Mouse (Mus musculus): Measurements from ENCODE around the gene Spsb2. TPM values are rescaled to one million over a fixed set of nuclear protein-coding genes. Genes with fewer than 3 reads are reported as not detected.

Spsb2 gene
- 5.3 and 11.0 TPM in 2 replicates for total RNA-seq (2017)

DNA sequence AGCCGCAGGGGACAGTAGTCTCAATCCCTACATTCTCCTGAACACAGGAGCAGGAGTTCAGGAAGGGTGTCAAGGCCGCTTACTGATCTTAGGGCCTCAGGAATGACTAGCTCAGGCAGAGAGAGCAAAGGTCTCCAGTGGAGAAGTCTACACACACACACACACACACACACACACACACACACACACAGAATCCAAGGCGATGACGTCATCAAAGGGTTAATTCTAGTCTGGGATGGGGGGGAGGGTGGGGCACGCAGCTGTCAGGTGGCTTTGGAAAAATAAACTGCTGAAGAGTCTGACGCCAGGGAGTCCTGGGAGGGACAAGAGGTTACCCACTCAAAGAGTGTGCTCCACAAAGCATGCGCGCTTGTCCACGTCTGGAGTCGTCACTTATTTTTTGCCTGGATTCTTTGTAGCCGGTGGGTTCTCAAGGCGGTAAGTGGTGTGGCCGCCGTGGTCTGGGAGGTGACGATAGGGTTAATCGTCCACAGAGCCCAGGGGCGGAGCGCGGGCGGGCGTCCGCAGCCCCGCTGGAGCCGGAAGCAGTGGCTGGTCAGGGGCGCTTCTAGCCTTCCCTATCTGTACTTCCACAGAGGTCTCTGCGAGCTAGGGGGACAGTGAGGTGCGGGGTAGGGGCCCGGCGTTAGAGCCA, at the start of gene Spsb2:
TSS of gene Spsb2 (plus strand) at position 304 of the 655 bp plus-strand sequence.
- peak in 1 of 2 experiments; percentile 26; a peak in 2 of 4 replicates for ATAC-seq (replicated peaks in 1 of 2; ENCODE audit: insufficient read depth in 1 of 2, low FRiP score in 2 of 2, low TSS enrichment in 1 of 2, low read depth in 1 of 2, poor library complexity in 2 of 2, severe bottlenecking in 2 of 2)

GRCm38 (mm10) chr6:124758849-124759232, 49.6 kb upstream of the Spsb2 start:
- ATAC-seq (replicated peaks in 1 of 2; ENCODE audit: insufficient read depth in 1 of 2, low FRiP score in 2 of 2, low TSS enrichment in 1 of 2, low read depth in 1 of 2, poor library complexity in 2 of 2, severe bottlenecking in 2 of 2) = no peak

DNA sequence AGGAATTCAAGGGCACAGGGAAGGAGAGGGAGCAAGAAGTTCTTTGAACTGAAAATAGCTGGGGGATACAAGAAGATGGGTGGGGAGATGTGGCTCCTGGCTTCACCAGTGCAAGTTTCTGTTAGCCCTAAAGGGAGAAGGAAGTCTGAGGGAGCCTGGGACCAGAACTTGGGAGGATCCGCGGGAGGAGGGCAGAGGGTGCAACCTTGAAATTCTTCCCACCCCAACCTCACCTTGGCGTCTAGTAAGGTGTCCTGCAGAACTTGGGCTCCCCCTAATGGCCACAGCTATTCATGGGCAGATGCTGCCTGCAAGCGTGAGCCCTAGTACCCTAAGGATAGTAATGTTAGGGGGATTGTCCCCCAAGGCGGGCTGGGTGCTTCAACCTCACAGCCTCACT, 49.2 kb upstream of the Spsb2 start:
- peak; percentile 81 to 82 for ATAC-seq (replicated peaks in 1 of 2; ENCODE audit: insufficient read depth in 1 of 2, low FRiP score in 2 of 2, low TSS enrichment in 1 of 2, low read depth in 1 of 2, poor library complexity in 2 of 2, severe bottlenecking in 2 of 2)

GRCm38 (mm10) chr6:124765951-124766350, 42.5 kb upstream of the Spsb2 start:
- no peak for ATAC-seq (replicated peaks in 1 of 2; ENCODE audit: insufficient read depth in 1 of 2, low FRiP score in 2 of 2, low TSS enrichment in 1 of 2, low read depth in 1 of 2, poor library complexity in 2 of 2, severe bottlenecking in 2 of 2)

GRCm38 (mm10) chr6:124767536-124767919, 40.9 kb upstream of the Spsb2 start:
- ATAC-seq (replicated peaks in 1 of 2; ENCODE audit: insufficient read depth in 1 of 2, low FRiP score in 2 of 2, low TSS enrichment in 1 of 2, low read depth in 1 of 2, poor library complexity in 2 of 2, severe bottlenecking in 2 of 2) = no peak

GRCm38 (mm10) chr6:124767920-124768703, 40.3 kb upstream of the Spsb2 start:
- ATAC-seq (replicated peaks in 1 of 2; ENCODE audit: insufficient read depth in 1 of 2, low FRiP score in 2 of 2, low TSS enrichment in 1 of 2, low read depth in 1 of 2, poor library complexity in 2 of 2, severe bottlenecking in 2 of 2) = 0 out of 4 replicates have a peak, but pooled peaks of 1 of the 2 experiments have one; percentile 8

- ATAC-seq (replicated peaks in 1 of 2; ENCODE audit: insufficient read depth in 1 of 2, low FRiP score in 2 of 2, low TSS enrichment in 1 of 2, low read depth in 1 of 2, poor library complexity in 2 of 2, severe bottlenecking in 2 of 2) = peak; percentile 47 to 74
Measured at GRCm38 (mm10) chr6:124768704-124769044, 39.8 kb upstream of the Spsb2 start.

DNA sequence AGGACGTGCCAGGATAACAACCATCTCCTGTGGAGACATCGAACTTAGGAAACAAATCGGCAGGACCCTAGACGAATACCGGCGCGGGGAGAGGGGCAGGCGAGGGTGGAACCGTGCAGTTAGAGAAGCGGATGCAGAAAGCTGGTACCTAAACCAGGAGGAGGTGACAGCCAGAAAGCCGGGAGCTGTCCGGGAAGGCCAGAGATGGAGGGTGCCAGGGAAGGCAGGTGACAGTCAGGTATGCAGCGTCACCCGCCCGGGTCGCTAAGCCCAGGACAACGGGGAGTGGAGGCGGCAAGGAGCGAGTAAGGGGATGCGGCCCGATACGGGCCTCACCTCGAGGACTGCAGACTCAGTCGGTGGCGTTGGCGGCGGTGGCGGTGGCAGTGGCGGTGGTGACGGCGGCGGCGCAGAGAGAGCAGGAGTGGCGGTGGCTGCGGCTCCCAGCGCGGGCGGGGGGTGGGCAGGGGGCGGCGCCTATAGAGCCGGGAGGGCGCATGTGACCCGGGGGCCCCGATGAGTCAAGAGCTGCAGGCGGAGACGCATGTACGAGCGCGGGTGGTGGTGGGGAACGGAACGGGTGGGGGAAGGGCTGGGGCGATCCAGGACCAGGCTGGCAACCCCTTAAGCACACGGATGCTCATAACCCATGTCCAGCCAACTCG, 39.2 kb upstream of the Spsb2 start, which contains the start of gene Eno2:
TSS of gene Eno2 (minus strand) at position 573 of the 665 bp plus-strand sequence.
- peak; percentile 34 to 59; a peak in 3 of 4 replicates for ATAC-seq (replicated peaks in 1 of 2; ENCODE audit: insufficient read depth in 1 of 2, low FRiP score in 2 of 2, low TSS enrichment in 1 of 2, low read depth in 1 of 2, poor library complexity in 2 of 2, severe bottlenecking in 2 of 2)

- ATAC-seq (replicated peaks in 1 of 2; ENCODE audit: insufficient read depth in 1 of 2, low FRiP score in 2 of 2, low TSS enrichment in 1 of 2, low read depth in 1 of 2, poor library complexity in 2 of 2, severe bottlenecking in 2 of 2) = no peak
Measured at GRCm38 (mm10) chr6:124770013-124770412, 38.4 kb upstream of the Spsb2 start.

DNA sequence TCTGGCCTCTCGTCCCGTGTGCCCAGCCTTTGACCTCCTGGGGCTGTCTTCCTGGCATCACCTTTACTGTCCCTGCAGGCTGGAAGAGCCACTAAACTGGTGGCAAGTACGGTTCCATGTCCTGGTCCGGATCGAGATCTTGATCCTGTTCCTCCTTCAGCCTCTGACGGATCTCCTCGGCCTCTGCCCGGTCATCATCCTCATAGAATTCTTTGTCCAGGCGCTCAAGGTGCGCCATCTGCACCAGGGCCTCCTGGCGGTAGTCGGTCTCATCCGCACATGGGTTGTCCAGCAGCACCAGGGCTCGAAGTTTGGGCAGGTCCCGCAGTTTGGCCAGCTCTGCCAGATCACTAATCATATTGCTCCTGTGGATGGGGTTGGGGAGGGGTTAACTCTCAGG, 38.0 kb upstream of the Spsb2 start:
- ATAC-seq (replicated peaks in 1 of 2; ENCODE audit: insufficient read depth in 1 of 2, low FRiP score in 2 of 2, low TSS enrichment in 1 of 2, low read depth in 1 of 2, poor library complexity in 2 of 2, severe bottlenecking in 2 of 2) = no peak

DNA sequence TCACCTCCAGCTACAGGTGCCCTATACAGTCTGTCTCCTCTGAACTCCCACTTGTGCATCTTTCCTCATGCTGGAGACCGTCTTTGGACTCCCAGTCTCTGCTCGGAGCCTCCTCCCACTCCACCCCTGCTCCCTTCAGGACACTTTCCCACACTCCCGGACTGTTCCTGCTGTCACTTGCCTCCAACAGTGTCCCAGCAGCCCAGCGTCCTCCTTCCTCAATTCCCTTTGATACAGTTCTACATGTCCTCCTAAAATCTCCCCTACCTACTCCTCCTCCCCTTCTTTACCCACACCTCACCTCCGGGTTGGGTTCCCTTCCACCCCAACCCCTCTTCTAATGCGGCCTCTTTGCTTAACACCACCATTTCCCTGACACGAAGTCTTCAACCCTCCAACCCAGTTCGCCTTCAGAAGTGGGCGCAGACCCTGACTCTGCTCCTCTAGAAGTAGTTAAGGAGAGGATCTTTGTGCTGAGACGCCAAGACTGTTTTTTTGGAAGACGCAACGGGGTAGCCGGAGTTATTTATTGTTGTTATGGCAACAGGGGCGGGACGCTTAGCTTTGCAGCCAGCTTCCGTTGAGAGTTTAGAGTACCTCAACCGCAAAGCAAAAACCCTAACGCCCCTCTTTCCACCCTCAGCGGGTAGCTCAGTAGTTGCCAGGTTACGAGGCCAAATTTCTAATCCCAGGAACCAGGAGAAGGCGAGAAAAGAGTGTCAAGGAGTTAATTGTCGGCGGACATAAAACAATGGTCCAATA, 29.1 kb upstream of the Spsb2 start, which contains the start of gene Lrrc23:
TSS of gene Lrrc23 (minus strand) at position 506 of the 762 bp plus-strand sequence.
- ATAC-seq (replicated peaks in 1 of 2; ENCODE audit: insufficient read depth in 1 of 2, low FRiP score in 2 of 2, low TSS enrichment in 1 of 2, low read depth in 1 of 2, poor library complexity in 2 of 2, severe bottlenecking in 2 of 2) = peak; percentile 86 to 87

DNA sequence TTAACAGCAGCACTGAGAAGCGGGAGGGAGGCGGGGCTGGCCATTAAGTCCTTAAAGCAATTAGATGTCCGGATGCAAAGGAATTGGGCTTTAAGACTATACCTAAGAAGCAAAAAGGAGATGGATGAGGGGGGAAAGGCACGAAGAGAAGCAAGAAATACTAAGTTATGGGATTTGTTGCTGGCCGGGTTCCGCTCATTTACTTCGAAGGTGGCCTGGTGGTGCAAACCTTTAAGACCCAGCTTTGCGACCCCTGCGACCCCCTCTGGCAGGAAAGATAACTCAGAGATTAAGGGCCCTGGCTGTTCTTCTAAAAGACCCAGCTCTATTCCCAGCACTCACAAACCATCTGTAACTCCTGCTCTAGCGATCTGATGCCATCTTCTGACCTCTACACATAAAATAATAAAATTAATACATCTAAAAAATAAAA, 28.5 kb upstream of the Spsb2 start:
- ATAC-seq (replicated peaks in 1 of 2; ENCODE audit: insufficient read depth in 1 of 2, low FRiP score in 2 of 2, low TSS enrichment in 1 of 2, low read depth in 1 of 2, poor library complexity in 2 of 2, severe bottlenecking in 2 of 2) = no peak

- ATAC-seq (replicated peaks in 1 of 2; ENCODE audit: insufficient read depth in 1 of 2, low FRiP score in 2 of 2, low TSS enrichment in 1 of 2, low read depth in 1 of 2, poor library complexity in 2 of 2, severe bottlenecking in 2 of 2) = no peak
Measured at GRCm38 (mm10) chr6:124780917-124781316, 27.5 kb upstream of the Spsb2 start.

DNA sequence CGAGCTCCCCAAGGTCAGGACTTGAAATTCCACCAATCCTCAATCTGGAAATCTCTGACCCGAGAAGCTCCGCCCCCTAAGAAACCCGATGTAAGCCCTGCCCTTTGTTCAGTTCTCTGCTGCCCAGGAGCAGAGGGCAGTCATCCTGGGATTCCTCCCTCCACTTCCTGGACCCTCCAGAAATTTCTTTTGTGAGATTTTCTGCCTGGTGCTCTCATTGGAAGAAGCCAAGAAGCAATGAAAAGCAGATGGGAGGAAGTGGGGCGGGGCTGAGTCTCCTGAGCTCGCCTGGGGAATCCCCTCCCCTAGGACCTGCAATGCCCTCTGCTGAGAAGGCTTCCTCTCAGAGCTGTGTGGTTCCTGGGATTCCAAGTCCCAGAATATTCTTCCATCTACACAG, 26.0 kb upstream of the Spsb2 start:
- peak; percentile 37 to 44; a peak in 2 of 4 replicates for ATAC-seq (replicated peaks in 1 of 2; ENCODE audit: insufficient read depth in 1 of 2, low FRiP score in 2 of 2, low TSS enrichment in 1 of 2, low read depth in 1 of 2, poor library complexity in 2 of 2, severe bottlenecking in 2 of 2)

GRCm38 (mm10) chr6:124786756-124787420, 21.6 kb upstream of the Spsb2 start:
- peak; percentile 72 to 73; a peak in 3 of 4 replicates for ATAC-seq (replicated peaks in 1 of 2; ENCODE audit: insufficient read depth in 1 of 2, low FRiP score in 2 of 2, low TSS enrichment in 1 of 2, low read depth in 1 of 2, poor library complexity in 2 of 2, severe bottlenecking in 2 of 2)

- ATAC-seq (replicated peaks in 1 of 2; ENCODE audit: insufficient read depth in 1 of 2, low FRiP score in 2 of 2, low TSS enrichment in 1 of 2, low read depth in 1 of 2, poor library complexity in 2 of 2, severe bottlenecking in 2 of 2) = no peak
Measured at GRCm38 (mm10) chr6:124787722-124788121, 20.7 kb upstream of the Spsb2 start.

DNA sequence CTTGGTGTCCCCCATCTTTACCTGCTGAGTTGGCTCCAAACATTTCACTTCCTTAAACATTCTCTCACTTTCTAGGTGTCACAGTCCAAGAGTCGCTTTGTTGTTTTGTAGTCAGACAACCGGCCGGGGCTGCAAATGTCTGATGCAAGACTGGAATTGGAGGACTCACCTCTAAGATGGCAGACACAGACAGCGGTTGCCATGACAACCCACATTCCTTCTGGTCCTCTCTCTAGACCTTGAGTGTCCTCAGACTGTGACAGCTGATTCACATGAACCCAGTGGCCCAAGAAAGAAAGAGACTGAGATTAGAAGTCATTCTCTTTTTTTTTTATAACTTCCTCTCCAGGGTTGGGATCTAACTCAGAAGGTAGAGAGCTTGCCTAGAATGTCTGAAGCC, 18.9 kb upstream of the Spsb2 start:
- no peak for ATAC-seq (replicated peaks in 1 of 2; ENCODE audit: insufficient read depth in 1 of 2, low FRiP score in 2 of 2, low TSS enrichment in 1 of 2, low read depth in 1 of 2, poor library complexity in 2 of 2, severe bottlenecking in 2 of 2)
